Mouse (Mus musculus): ENCODE results near the gene Fam222a. TPM values are rescaled to one million over a fixed set of nuclear protein-coding genes. Genes with fewer than 3 reads are reported as not detected.

The Fam222a gene
- polyA plus RNA-seq, 1 experiment from 2014 or later: 4.1 TPM

DNA sequence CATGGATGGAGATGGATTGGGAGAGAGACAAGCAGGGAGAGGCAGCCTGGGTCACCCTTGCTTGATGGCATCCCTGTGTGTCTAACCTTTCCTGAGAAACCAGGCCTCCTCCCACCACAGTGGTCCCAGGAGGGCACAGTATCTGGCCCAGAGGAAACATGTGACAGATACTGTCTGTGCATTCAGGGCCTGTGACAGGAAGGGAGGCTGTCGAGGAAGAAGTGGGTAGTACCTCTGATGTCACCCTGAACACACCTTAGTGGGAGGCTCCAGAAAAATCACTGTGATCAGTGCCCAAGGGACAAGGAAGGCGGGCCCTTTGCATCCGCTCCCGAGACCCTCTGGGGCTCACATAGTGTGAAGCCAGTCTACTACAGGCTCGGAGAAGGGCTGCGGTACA is 38.2 kb downstream of the Fam222a start:
- no peak overlapping the region for H3K4me3 ChIP-seq
- no peak overlapping the region for H3K27ac ChIP-seq
- DNase-seq (ENCODE audit: extremely low spot score, low spot score): no peak
- WGBS: 92% methylated on average over 6 of the region's 6 CpGs
- H3K9me3 ChIP-seq: no peaks in the 10 kb centered on the region
- peaks cover 73% of the 10 kb centered on the region for H3K4me1 ChIP-seq
- peaks cover 5% of the 10 kb centered on the region for H3K36me3 ChIP-seq (replicated peaks)
- H3K27me3 ChIP-seq (ENCODE audit: poor library complexity, severe bottlenecking): peaks cover 33% of the 10 kb centered on the region

DNA sequence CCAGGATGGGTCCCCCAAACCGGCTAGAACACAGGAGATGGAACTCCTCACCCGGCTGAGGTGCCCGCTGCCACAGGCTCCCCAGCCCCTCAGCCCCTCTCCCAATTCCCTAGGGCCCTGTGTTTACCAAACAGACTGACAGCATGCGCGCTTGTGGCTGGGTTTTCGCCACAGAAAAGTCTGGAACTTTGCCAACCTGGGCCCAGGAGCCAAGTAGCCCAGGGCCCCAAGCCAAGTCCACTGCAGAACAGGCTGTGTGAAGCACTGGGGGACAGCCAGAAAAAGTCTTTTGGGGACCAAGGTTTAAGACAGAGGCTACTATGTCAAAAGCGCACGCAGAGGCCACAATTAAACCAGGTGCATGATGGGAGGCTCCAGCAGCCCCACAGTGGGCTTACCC is 39.8 kb downstream of the Fam222a start:
- WGBS: 92% methylated on average over 8 of the region's 8 CpGs
- H3K27ac ChIP-seq: peak overlapping the region; percentile 32; the same call in 1 of the 2 replicates
- H3K4me3 ChIP-seq: no peak overlapping the region
- peaks cover 45% of the 10 kb centered on the region for H3K27me3 ChIP-seq (ENCODE audit: poor library complexity, severe bottlenecking)
- peaks cover 22% of the 10 kb centered on the region for H3K36me3 ChIP-seq (replicated peaks)
- H3K9me3 ChIP-seq: no peaks in the 10 kb centered on the region
- DNase-seq (ENCODE audit: extremely low spot score, low spot score): no peak
- peaks cover 81% of the 10 kb centered on the region for H3K4me1 ChIP-seq

- 9% methylated on average over 12 of the region's 12 CpGs for WGBS
- H3K9me3 ChIP-seq: no peaks in the 10 kb centered on the region
- peak; percentile 78 for DNase-seq (ENCODE audit: extremely low spot score, low spot score)
- H3K27ac ChIP-seq: peak overlapping the region; percentile 32
- H3K36me3 ChIP-seq (replicated peaks): peaks cover 30% of the 10 kb centered on the region
- H3K4me3 ChIP-seq: no peak overlapping the region
- H3K27me3 ChIP-seq (ENCODE audit: poor library complexity, severe bottlenecking): peaks cover 45% of the 10 kb centered on the region
- H3K4me1 ChIP-seq: peaks cover 77% of the 10 kb centered on the region
Measured at GRCm38 (mm10) chr5:114608516-114608915, 40.7 kb downstream of the Fam222a start.

DNA sequence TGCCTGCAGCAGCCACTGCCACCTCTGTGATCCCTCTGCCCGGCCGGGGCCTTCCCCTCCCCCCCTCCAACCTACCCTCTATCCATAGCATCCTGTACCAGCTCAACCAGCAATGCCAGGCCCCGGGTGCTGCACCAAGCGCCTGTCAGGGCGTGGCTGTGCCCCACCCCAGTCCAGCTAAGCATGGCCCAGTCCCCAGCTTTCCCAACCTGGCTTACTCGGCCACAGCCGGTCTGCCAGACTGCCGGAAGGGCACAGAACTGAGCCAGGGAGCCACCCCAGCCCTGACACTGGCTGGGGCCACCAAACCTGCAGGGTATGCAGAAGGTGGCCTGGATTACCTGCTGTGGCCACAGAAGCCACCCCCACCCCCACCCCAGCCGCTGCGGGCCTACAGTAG is 43.4 kb downstream of the Fam222a start:
- peaks cover 33% of the 10 kb centered on the region for H3K36me3 ChIP-seq (replicated peaks)
- 85% methylated on average over 10 of the region's 10 CpGs for WGBS
- peaks cover 41% of the 10 kb centered on the region for H3K27me3 ChIP-seq (ENCODE audit: poor library complexity, severe bottlenecking)
- H3K4me1 ChIP-seq: peaks cover 61% of the 10 kb centered on the region
- H3K4me3 ChIP-seq: no peak overlapping the region
- H3K9me3 ChIP-seq: no peaks in the 10 kb centered on the region
- no peak overlapping the region for H3K27ac ChIP-seq
- no peak for DNase-seq (ENCODE audit: extremely low spot score, low spot score)

GRCm38 (mm10) chr5:114611968-114612608 is 44.3 kb downstream of the Fam222a start:
- DNase-seq (ENCODE audit: extremely low spot score, low spot score): peak; percentile 52
- 65% methylated on average over 25 of the region's 25 CpGs for WGBS

GRCm38 (mm10) chr5:114614863-114615262 is 47.0 kb downstream of the Fam222a start:
- WGBS: 69% methylated on average over 7 of the region's 7 CpGs
- peaks cover 33% of the 10 kb centered on the region for H3K36me3 ChIP-seq (replicated peaks)
- peaks cover 29% of the 10 kb centered on the region for H3K4me1 ChIP-seq
- no peak for DNase-seq (ENCODE audit: extremely low spot score, low spot score)
- H3K9me3 ChIP-seq: no peaks in the 10 kb centered on the region
- H3K27ac ChIP-seq: no peak overlapping the region
- no peak overlapping the region for H3K4me3 ChIP-seq
- peaks cover 22% of the 10 kb centered on the region for H3K27me3 ChIP-seq (ENCODE audit: poor library complexity, severe bottlenecking)

More at GRCm38 (mm10) chr5:114611968-114612608, 44.3 kb downstream of the Fam222a start:
- Histone ChIP-seq H3K27me3 (ENCODE audit: poor library complexity, severe bottlenecking) (peaks cover 32% of the 10 kb centered on the region), H3K4me1 (peaks cover 53% of the 10 kb centered on the region), H3K4me3 (no peak overlapping the region), H3K36me3 (replicated peaks) (peaks cover 33% of the 10 kb centered on the region), H3K27ac (0 out of 2 replicates have a peak overlapping the region, but pooled peaks have one; percentile 26), H3K9me3 (no peaks in the 10 kb centered on the region)

- Histone ChIP-seq H3K36me3 (replicated peaks) (peaks cover 22% of the 10 kb centered on the region), H3K9me3 (no peaks in the 10 kb centered on the region), H3K27ac (no peak overlapping the region), H3K4me1 (peaks cover 22% of the 10 kb centered on the region), H3K27me3 (ENCODE audit: poor library complexity, severe bottlenecking) (peaks cover 6% of the 10 kb centered on the region), H3K4me3 (no peak overlapping the region)
- no peak for DNase-seq (ENCODE audit: extremely low spot score, low spot score)
- 82% methylated on average over 11 of the region's 11 CpGs for WGBS
Measured at GRCm38 (mm10) chr5:114616336-114617061, 48.7 kb downstream of the Fam222a start.

DNA sequence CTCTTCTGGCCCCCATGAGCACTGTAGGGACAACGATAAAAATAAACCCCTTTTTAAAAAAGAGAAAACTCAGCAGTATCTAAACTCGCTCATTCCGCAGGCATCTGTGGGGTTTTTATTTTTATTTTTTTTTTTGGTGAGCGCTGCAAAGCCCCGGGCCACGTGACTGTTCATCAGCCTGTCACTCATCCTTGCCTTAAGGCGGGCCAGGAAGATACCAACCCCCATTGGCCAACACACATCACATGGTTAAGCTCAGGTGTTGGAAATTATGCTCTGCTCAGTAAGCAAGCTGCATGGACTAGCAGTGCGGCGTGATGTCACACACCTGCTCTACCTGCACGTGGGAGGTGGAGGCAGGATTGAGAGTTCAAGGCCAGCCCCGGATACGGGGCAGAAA is 50.0 kb downstream of the Fam222a start:
- Histone ChIP-seq H3K27ac (no peak overlapping the region), H3K9me3 (no peaks in the 10 kb centered on the region), H3K36me3 (replicated peaks) (peaks cover 9% of the 10 kb centered on the region), H3K4me1 (peaks cover 10% of the 10 kb centered on the region), H3K4me3 (no peak overlapping the region), H3K27me3 (ENCODE audit: poor library complexity, severe bottlenecking) (no peaks in the 10 kb centered on the region; the same call in 1 of the 2 replicates)
- WGBS: 87% methylated on average over 12 of the region's 12 CpGs
- DNase-seq (ENCODE audit: extremely low spot score, low spot score): no peak

GRCm38 (mm10) chr5:114618851-114619250 is 51.0 kb downstream of the Fam222a start:
- H3K4me1 ChIP-seq: peaks cover 7% of the 10 kb centered on the region
- DNase-seq (ENCODE audit: extremely low spot score, low spot score): peak; percentile 84
- no peaks in the 10 kb centered on the region; the same call in 1 of the 2 replicates for H3K36me3 ChIP-seq (replicated peaks)
- no peaks in the 10 kb centered on the region; the same call in 1 of the 2 replicates for H3K27me3 ChIP-seq (ENCODE audit: poor library complexity, severe bottlenecking)
- no peak overlapping the region for H3K4me3 ChIP-seq
- no peak overlapping the region for H3K27ac ChIP-seq
- WGBS: 35% methylated on average over 8 of the region's 8 CpGs
- no peaks in the 10 kb centered on the region for H3K9me3 ChIP-seq

- H3K4me3 ChIP-seq: no peak overlapping the region
- no peak overlapping the region for H3K27ac ChIP-seq
- H3K27me3 ChIP-seq (ENCODE audit: poor library complexity, severe bottlenecking): no peaks in the 10 kb centered on the region; the same call in 1 of the 2 replicates
- H3K36me3 ChIP-seq (replicated peaks): no peaks in the 10 kb centered on the region
- 42% methylated on average over 6 of the region's 6 CpGs for WGBS
- H3K9me3 ChIP-seq: no peaks in the 10 kb centered on the region
- DNase-seq (ENCODE audit: extremely low spot score, low spot score): peak; percentile 35
- no peaks in the 10 kb centered on the region; the same call in 1 of the 2 replicates for H3K4me1 ChIP-seq
Measured at GRCm38 (mm10) chr5:114620305-114620704, 52.5 kb downstream of the Fam222a start.

DNA sequence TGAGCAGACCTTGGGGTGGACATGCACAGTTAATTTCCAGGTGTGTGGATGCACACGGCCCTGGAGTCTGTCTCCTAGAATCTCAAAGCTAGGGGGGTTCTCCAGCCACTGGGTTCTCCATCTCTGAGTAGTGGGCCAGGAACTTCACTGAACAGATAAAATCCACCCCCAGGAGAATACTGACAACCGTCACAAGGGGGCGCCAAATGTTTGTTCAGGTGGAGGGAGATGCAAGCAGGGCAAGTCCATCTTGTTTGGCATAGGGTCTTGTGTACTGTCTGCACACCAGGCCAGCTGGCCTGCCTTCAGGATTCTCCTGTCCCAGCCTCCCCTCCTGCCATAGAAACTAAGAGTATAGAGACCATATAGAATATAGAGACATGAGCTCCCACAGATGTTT is 57.8 kb downstream of the Fam222a start:
- DNase-seq (ENCODE audit: extremely low spot score, low spot score): peak; percentile 71
- H3K27ac ChIP-seq: no peak overlapping the region
- no peak overlapping the region for H3K4me3 ChIP-seq
- no peaks in the 10 kb centered on the region for H3K36me3 ChIP-seq (replicated peaks)
- no peaks in the 10 kb centered on the region; the same call in 1 of the 2 replicates for H3K27me3 ChIP-seq (ENCODE audit: poor library complexity, severe bottlenecking)
- WGBS: 29% methylated on average over 3 of the region's 3 CpGs
- H3K9me3 ChIP-seq: no peaks in the 10 kb centered on the region
- H3K4me1 ChIP-seq: no peaks in the 10 kb centered on the region

GRCm38 (mm10) chr5:114631336-114631735 is 63.5 kb downstream of the Fam222a start:
- Histone ChIP-seq H3K4me1 (no peaks in the 10 kb centered on the region), H3K27ac (no peak overlapping the region), H3K9me3 (no peaks in the 10 kb centered on the region), H3K4me3 (no peak overlapping the region), H3K36me3 (replicated peaks) (no peaks in the 10 kb centered on the region), H3K27me3 (ENCODE audit: poor library complexity, severe bottlenecking) (peaks cover 5% of the 10 kb centered on the region; the same call in 1 of the 2 replicates)
- WGBS: 55% methylated on average over 2 of the region's 2 CpGs
- DNase-seq (ENCODE audit: extremely low spot score, low spot score): no peak

- 80% methylated on average over 25 of the region's 25 CpGs for WGBS
- no peaks in the 10 kb centered on the region for H3K9me3 ChIP-seq
Measured at GRCm38 (mm10) chr5:114636091-114636490, 68.3 kb downstream of the Fam222a start.

More at GRCm38 (mm10) chr5:114636091-114636490, 68.3 kb downstream of the Fam222a start:
- Histone ChIP-seq H3K27me3 (ENCODE audit: poor library complexity, severe bottlenecking) (peaks cover 43% of the 10 kb centered on the region), H3K4me3 (no peak overlapping the region), H3K36me3 (replicated peaks) (no peaks in the 10 kb centered on the region), H3K4me1 (peaks cover 15% of the 10 kb centered on the region), H3K27ac (no peak overlapping the region)
- no peak for DNase-seq (ENCODE audit: extremely low spot score, low spot score)
